Mouse (Mus musculus): ENCODE results near the gene Igsf6. TPM values are rescaled to one million over a fixed set of nuclear protein-coding genes. Genes with fewer than 3 reads are reported as not detected.
A peak's percentile ranks its signal among the peaks of the same experiment; 100 is the strongest.
"Not testable (repeated sequence)": the region's sequence is repeated elsewhere in the genome, so short reads cannot be mapped to it uniquely, and the experiment has no call there.

The Igsf6 gene
- total RNA-seq, 2 experiments from 2014 or later: 0.35 TPM; not detected in 1

GRCm38 (mm10) chr7:121059477-121060218 is 14.7 kb downstream of the Igsf6 start:
- DNase-seq (ENCODE audit: low spot score in 2 of 2): no peak

- DNase-seq (ENCODE audit: low spot score in 2 of 2): no peak
Measured at GRCm38 (mm10) chr7:121053071-121053470, 21.3 kb downstream of the Igsf6 start.

- DNase-seq (ENCODE audit: low spot score in 2 of 2): no peak
Measured at GRCm38 (mm10) chr7:121047624-121048023, 26.7 kb downstream of the Igsf6 start.

- no peak for DNase-seq (ENCODE audit: low spot score in 2 of 2)
Measured at GRCm38 (mm10) chr7:121045671-121046453, 28.5 kb downstream of the Igsf6 start.

GRCm38 (mm10) chr7:121044251-121044650 is 30.1 kb downstream of the Igsf6 start:
- no peak for DNase-seq (ENCODE audit: low spot score in 2 of 2)

- DNase-seq (ENCODE audit: low spot score in 2 of 2): no peak
Measured at GRCm38 (mm10) chr7:121043510-121043909, 30.9 kb downstream of the Igsf6 start.

- DNase-seq (ENCODE audit: low spot score in 2 of 2): no peak
Measured at GRCm38 (mm10) chr7:121043004-121043403, 31.4 kb downstream of the Igsf6 start.

- no peak for DNase-seq (ENCODE audit: low spot score in 2 of 2)
Measured at GRCm38 (mm10) chr7:121041989-121042388, 32.4 kb downstream of the Igsf6 start.

- DNase-seq (ENCODE audit: low spot score in 2 of 2): no peak
Measured at GRCm38 (mm10) chr7:121040595-121040994, 33.8 kb downstream of the Igsf6 start.

- DNase-seq (ENCODE audit: low spot score in 2 of 2): peak; percentile 15 to 21
Measured at GRCm38 (mm10) chr7:121035161-121035721, 39.1 kb downstream of the Igsf6 start.

- no peak for DNase-seq (ENCODE audit: low spot score in 2 of 2)
Measured at GRCm38 (mm10) chr7:121034701-121035141, 39.7 kb downstream of the Igsf6 start.

- peak; percentile 90 to 94 for DNase-seq (ENCODE audit: low spot score in 2 of 2)
Measured at GRCm38 (mm10) chr7:121033856-121034652, 40.3 kb downstream of the Igsf6 start, which contains the start of gene Mettl9. Gene Mettl9, plus strand, starts transcription at chr7:121034445.

- DNase-seq (ENCODE audit: low spot score in 2 of 2): not testable (repeated sequence)
Measured at GRCm38 (mm10) chr7:121029947-121030346, 44.4 kb downstream of the Igsf6 start.

GRCm38 (mm10) chr7:121026300-121026699 is 48.1 kb downstream of the Igsf6 start:
- no peak for DNase-seq (ENCODE audit: low spot score in 2 of 2)

- no peak for DNase-seq (ENCODE audit: low spot score in 2 of 2)
Measured at GRCm38 (mm10) chr7:121025221-121026008, 49.0 kb downstream of the Igsf6 start.

GRCm38 (mm10) chr7:121020277-121020676 is 54.1 kb downstream of the Igsf6 start:
- no peak for DNase-seq (ENCODE audit: low spot score in 2 of 2)

- no peak for DNase-seq (ENCODE audit: low spot score in 2 of 2)
Measured at GRCm38 (mm10) chr7:121018778-121019177, 55.6 kb downstream of the Igsf6 start.

- DNase-seq (ENCODE audit: low spot score in 2 of 2): no peak
Measured at GRCm38 (mm10) chr7:121014486-121014885, 59.9 kb downstream of the Igsf6 start.
